Mouse (Mus musculus) heart, adult 8-10 months (tissue): ENCODE results near the gene Gm4491. TPM values are rescaled to one million over a fixed set of nuclear protein-coding genes. Genes with fewer than 3 reads are reported as not detected.
"Not testable (repeated sequence)": the region's sequence is repeated elsewhere in the genome, so short reads cannot be mapped to it uniquely, and the experiment has no call there.

Experiments
- DNase-seq: peaks from one replicate; pipeline ENCODE4 v3.0.0; 2022; ENCODE audit warnings: low spot score
- total RNA-seq, 4 experiments: library from RNA; stranded (reverse); gene quantifications; 2 replicates each; pipeline ENCODE4 v1.2.4; 2022

Gene Gm4491
- total RNA-seq, 4 experiments from 2014 or later = not detected

- DNase-seq = no peak
Measured at GRCm38 (mm10) chr14:57084180-57084668, 31.5 kb downstream of the Gm4491 start.

- DNase-seq = no peak
Measured at GRCm38 (mm10) chr14:57082863-57083262, 32.8 kb downstream of the Gm4491 start.

DNA sequence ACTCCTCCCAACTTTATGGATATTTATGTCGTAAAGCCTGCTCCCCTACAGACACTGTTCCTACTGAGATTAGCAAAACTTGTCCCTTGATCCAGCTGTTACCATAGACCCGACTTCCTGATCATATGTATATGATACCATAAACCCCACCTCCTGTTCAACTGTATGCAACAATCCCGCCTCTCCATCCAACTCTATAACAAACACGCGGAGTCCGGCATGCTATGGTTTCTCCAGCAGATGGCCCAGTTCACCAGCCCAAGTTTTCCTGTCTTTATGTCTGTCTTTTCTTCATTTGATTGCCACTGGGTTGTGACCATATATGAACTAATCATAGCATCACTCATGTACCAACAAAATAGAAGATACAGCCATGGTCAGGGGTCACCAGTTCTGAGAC, 40.1 kb downstream of the Gm4491 start:
- DNase-seq = no peak

- DNase-seq = not testable (repeated sequence)
Measured at GRCm38 (mm10) chr14:57069906-57070305, 45.8 kb downstream of the Gm4491 start.

DNA sequence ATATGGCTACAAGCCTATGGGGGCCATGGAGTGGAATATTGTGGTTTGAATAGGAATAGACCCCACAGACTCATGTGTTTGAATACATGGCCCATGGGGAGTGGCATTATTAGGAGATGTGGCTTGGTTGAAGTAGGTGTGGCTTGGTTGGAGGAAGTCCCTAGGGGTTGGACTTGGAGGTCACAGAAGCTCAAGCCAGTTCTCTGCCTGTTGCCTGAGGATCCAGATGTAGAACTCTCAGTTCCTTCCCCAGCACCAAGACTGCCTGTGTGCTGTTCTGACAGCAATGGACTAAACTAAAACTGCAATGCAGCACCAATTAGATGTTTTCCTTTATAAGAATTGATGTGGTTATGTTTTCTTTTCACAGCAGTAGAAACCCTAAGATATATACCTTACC, 49.6 kb downstream of the Gm4491 start:
- DNase-seq = no peak

Other genes with a start within 250 kb of the Gm4491 start
- gene Zmym2, start 229.2 kb downstream of the Gm4491 start, total RNA-seq = 10 to 100 TPM; 29.4 to 35.2 (median 30.8) TPM
- gene Gja3, start 57.8 kb downstream of the Gm4491 start, total RNA-seq = 10 to 100 TPM; 14.4 to 18.5 (median 15.6) TPM
- not detected for gene Gjb2, start 11.2 kb downstream of the Gm4491 start, total RNA-seq
- gene Gjb6, start 17.7 kb upstream of the Gm4491 start, total RNA-seq = not detected